Mouse (Mus musculus): Measurements from ENCODE around the gene Ccl19. TPM values are rescaled to one million over a fixed set of nuclear protein-coding genes. Genes with fewer than 3 reads are reported as not detected.
"Not testable (repeated sequence)": the region's sequence is repeated elsewhere in the genome, so short reads cannot be mapped to it uniquely, and the experiment has no call there.

Ccl19 gene
- not detected in 2 replicates for polyA plus RNA-seq (2016; fragmentation: Nextera tagmentation; extraction: Ambion mirVana)

GRCm38 (mm10) chr4:42756477-42756876 lies at the start of gene Ccl19:
Gene Ccl19, minus strand, starts transcription at chr4:42756577.
- not testable (repeated sequence) for H3K9me3 ChIP-seq (replicated peaks); H3K36me3 ChIP-seq; H3K4me1 ChIP-seq; H3K27me3 ChIP-seq (ENCODE audit: low read depth, poor library complexity, severe bottlenecking); H3K27ac ChIP-seq; H3K4me3 ChIP-seq; DNase-seq (ENCODE audit: low spot score)
- no CpG with 5 or more reads among the region's 6 CpGs for WGBS

DNA sequence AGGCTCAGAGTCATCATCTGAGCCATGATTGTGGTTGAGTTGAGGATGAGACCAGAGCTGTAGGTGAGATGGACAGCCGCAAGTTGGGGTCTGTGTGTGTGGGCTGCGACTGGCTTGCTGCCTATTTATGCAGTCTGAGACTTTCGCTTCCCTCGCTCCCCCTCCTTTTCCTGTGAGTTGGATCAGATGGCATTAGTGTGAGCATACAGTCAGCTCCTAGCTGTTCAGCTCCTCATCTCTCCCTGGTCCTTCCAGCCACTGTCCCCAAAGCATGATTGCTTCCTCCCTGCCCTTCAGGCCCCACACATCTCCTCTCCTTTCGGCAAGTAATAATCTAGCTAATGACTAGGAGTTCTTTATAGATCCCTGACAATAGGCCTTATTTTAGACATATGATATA lies 17.5 kb upstream of the Ccl19 start, which contains the start of gene Ccl21a:
Ccl21a (minus strand) TSS at position 101 of the 400 bp plus-strand sequence.
- H3K27ac ChIP-seq; DNase-seq (ENCODE audit: low spot score); H3K4me1 ChIP-seq; H3K36me3 ChIP-seq; H3K4me3 ChIP-seq; H3K9me3 ChIP-seq (replicated peaks); H3K27me3 ChIP-seq (ENCODE audit: low read depth, poor library complexity, severe bottlenecking): not testable (repeated sequence)
- WGBS: no CpG with 5 or more reads among the region's 5 CpGs

GRCm38 (mm10) chr4:42735245-42735644 lies 21.1 kb downstream of the Ccl19 start, which contains the start of gene 4930578G10Rik:
Gene 4930578G10Rik, plus strand, starts transcription at chr4:42735545.
- not testable (repeated sequence) for H3K4me3 ChIP-seq; DNase-seq (ENCODE audit: low spot score); H3K36me3 ChIP-seq; H3K9me3 ChIP-seq (replicated peaks); H3K4me1 ChIP-seq; H3K27ac ChIP-seq; H3K27me3 ChIP-seq (ENCODE audit: low read depth, poor library complexity, severe bottlenecking)
- WGBS: no CpG with 5 or more reads among the region's 13 CpGs

Other genes with a start within 250 kb of the Ccl19 start
- not detected in 2 replicates for gene Fam205a2, start 228.4 kb downstream of the Ccl19 start, polyA plus RNA-seq (2016; fragmentation: Nextera tagmentation; extraction: Ambion mirVana)
- gene Gm10591, start 144.4 kb downstream of the Ccl19 start, polyA plus RNA-seq (2016; fragmentation: Nextera tagmentation; extraction: Ambion mirVana): not detected in 2 replicates
- not detected in 2 replicates for gene Gm2564, start 126.9 kb downstream of the Ccl19 start, polyA plus RNA-seq (2016; fragmentation: Nextera tagmentation; extraction: Ambion mirVana)
- not detected in 2 replicates for gene Ccl27b, start 101.3 kb downstream of the Ccl19 start, polyA plus RNA-seq (2016; fragmentation: Nextera tagmentation; extraction: Ambion mirVana)
- not detected in 2 replicates for gene Il11ra2, start 94.7 kb downstream of the Ccl19 start, polyA plus RNA-seq (2016; fragmentation: Nextera tagmentation; extraction: Ambion mirVana)
- not detected in 2 replicates for gene 4930578G10Rik, start 21.0 kb downstream of the Ccl19 start, polyA plus RNA-seq (2016; fragmentation: Nextera tagmentation; extraction: Ambion mirVana)
- not detected in 2 replicates for gene Ccl21a, start 17.4 kb upstream of the Ccl19 start, polyA plus RNA-seq (2016; fragmentation: Nextera tagmentation; extraction: Ambion mirVana)
- not detected in 2 replicates for gene Fam205a1, start 97.3 kb upstream of the Ccl19 start, polyA plus RNA-seq (2016; fragmentation: Nextera tagmentation; extraction: Ambion mirVana)
- 0.06 TPM in 1 of 2 replicates, not detected in the other for gene Gm12394, start 100.2 kb upstream of the Ccl19 start, polyA plus RNA-seq (2016; fragmentation: Nextera tagmentation; extraction: Ambion mirVana)
- gene Fam205c, start 117.7 kb upstream of the Ccl19 start, polyA plus RNA-seq (2016; fragmentation: Nextera tagmentation; extraction: Ambion mirVana): 0.10 TPM in 1 of 2 replicates, not detected in the other
- 0.16 TPM in 1 of 2 replicates, not detected in the other for gene Phf24, start 160.1 kb upstream of the Ccl19 start, polyA plus RNA-seq (2016; fragmentation: Nextera tagmentation; extraction: Ambion mirVana)
- gene Dnajb5, start 193.2 kb upstream of the Ccl19 start, polyA plus RNA-seq (2016; fragmentation: Nextera tagmentation; extraction: Ambion mirVana): 7.0 and 8.8 TPM in 2 replicates
- gene 1700022I11Rik, start 213.0 kb upstream of the Ccl19 start, polyA plus RNA-seq (2016; fragmentation: Nextera tagmentation; extraction: Ambion mirVana): 0.51 and 0.87 TPM in 2 replicates
- 650 and 691 TPM in 2 replicates for gene Vcp, start 243.9 kb upstream of the Ccl19 start, polyA plus RNA-seq (2016; fragmentation: Nextera tagmentation; extraction: Ambion mirVana)

Data from limb, embryonic 10.5 days (tissue).